Mouse (Mus musculus) thymus, adult 2 months (tissue): ENCODE results near the gene Selenoo.

Experiments used
- CTCF ChIP-seq: fragments of 200-500 bp; IDR thresholded peaks from 2 replicates; pipeline ENCODE4 v1.5.1; 2012; ENCODE audit warnings: mild to moderate bottlenecking, control low read depth, low read length, moderate library complexity, borderline replicate concordance; ENCODE audit not compliant: control insufficient read depth, poor library complexity, insufficient read depth; ENCODE audit errors: extremely low read depth
- POLR2A ChIP-seq: fragments of 200-500 bp; IDR thresholded peaks from 2 replicates; pipeline ENCODE4 v1.6.1; 2012; ENCODE audit warnings: mild to moderate bottlenecking, low read length, control low read depth, moderate library complexity; ENCODE audit not compliant: control insufficient read depth, poor library complexity, insufficient read depth; ENCODE audit errors: extremely low read depth

GRCm38 (mm10) chr15:89131316-89131715 lies 42.4 kb downstream of the Selenoo start:
- TF ChIP-seq POLR2A (no peak), CTCF (no peak)
